Mouse (Mus musculus) small intestine, adult 2 months (tissue): ENCODE data around the gene Crhr2.

Source experiments
- CTCF ChIP-seq: fragments of 200-500 bp; IDR thresholded peaks from 2 replicates; pipeline ENCODE4 v1.5.1; 2012; ENCODE audit warnings: low read depth, mild to moderate bottlenecking, control low read depth, inconsistent platforms, low read length, moderate library complexity, mixed read lengths; ENCODE audit not compliant: insufficient replicate concordance, insufficient read length; ENCODE audit errors: extremely low read depth
- POLR2A ChIP-seq: fragments of 200-500 bp; IDR thresholded peaks from 2 replicates; pipeline ENCODE4 v1.6.1; 2012; ENCODE audit warnings: low read depth, mild to moderate bottlenecking, control low read depth, inconsistent platforms, low read length, moderate library complexity

DNA sequence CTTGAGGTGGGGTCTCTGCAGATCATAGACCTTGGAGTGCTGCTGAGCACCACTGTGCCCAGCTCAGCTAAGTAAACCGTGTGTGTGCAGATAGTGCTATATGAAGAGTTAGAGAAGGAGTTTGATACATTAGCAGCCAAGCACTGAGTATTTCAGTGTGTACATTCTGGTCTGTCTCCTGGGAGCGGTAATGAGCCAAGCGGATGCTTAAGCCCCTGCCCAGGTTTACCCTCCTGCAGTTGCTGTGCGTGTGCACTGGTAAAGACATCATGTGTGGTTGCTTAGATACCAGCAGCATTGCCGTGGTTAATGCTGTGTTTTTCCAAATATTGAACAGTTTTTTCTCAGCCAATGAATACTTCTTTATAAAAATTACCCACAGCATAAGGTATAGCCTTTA lies 88.3 kb downstream of the Crhr2 start:
- TF ChIP-seq CTCF (no peak), POLR2A (no peak)
